Mouse (Mus musculus): ENCODE data around the gene Cryba4.

The Cryba4 gene

GRCm38 (mm10) chr5:112238781-112239482, 13.4 kb downstream of the Cryba4 start:
- peak; percentile 49 for DNase-seq (ENCODE audit: extremely low spot score, low spot score)

GRCm38 (mm10) chr5:112237866-112238570, 14.3 kb downstream of the Cryba4 start:
- no peak for DNase-seq (ENCODE audit: extremely low spot score, low spot score)

GRCm38 (mm10) chr5:112237439-112237838, 14.9 kb downstream of the Cryba4 start:
- DNase-seq (ENCODE audit: extremely low spot score, low spot score), result peak; percentile 86

- no peak for DNase-seq (ENCODE audit: extremely low spot score, low spot score)
These were observed 15.7 kb downstream of the Cryba4 start for GRCm38 (mm10) chr5:112236631-112237030.

- DNase-seq (ENCODE audit: extremely low spot score, low spot score), result no peak
These were observed 16.5 kb downstream of the Cryba4 start for GRCm38 (mm10) chr5:112235806-112236205.

- peak; percentile 76 for DNase-seq (ENCODE audit: extremely low spot score, low spot score)
These were observed 23.9 kb downstream of the Cryba4 start for GRCm38 (mm10) chr5:112228240-112229076.

GRCm38 (mm10) chr5:112227898-112228239, 24.4 kb downstream of the Cryba4 start:
- no peak for DNase-seq (ENCODE audit: extremely low spot score, low spot score)

- no peak for DNase-seq (ENCODE audit: extremely low spot score, low spot score)
These were observed 25.0 kb downstream of the Cryba4 start for GRCm38 (mm10) chr5:112227354-112227753.

- DNase-seq (ENCODE audit: extremely low spot score, low spot score), result no peak
These were observed 26.7 kb downstream of the Cryba4 start for GRCm38 (mm10) chr5:112225591-112225990.

- DNase-seq (ENCODE audit: extremely low spot score, low spot score), result no peak
These were observed 32.1 kb downstream of the Cryba4 start for GRCm38 (mm10) chr5:112220203-112220602.

GRCm38 (mm10) chr5:112219398-112219797, 32.9 kb downstream of the Cryba4 start:
- DNase-seq (ENCODE audit: extremely low spot score, low spot score), result no peak

GRCm38 (mm10) chr5:112218679-112219078, 33.6 kb downstream of the Cryba4 start:
- no peak for DNase-seq (ENCODE audit: extremely low spot score, low spot score)

GRCm38 (mm10) chr5:112217031-112217430, 35.3 kb downstream of the Cryba4 start:
- DNase-seq (ENCODE audit: extremely low spot score, low spot score), result no peak

GRCm38 (mm10) chr5:112216335-112216734, 36.0 kb downstream of the Cryba4 start:
- no peak for DNase-seq (ENCODE audit: extremely low spot score, low spot score)

GRCm38 (mm10) chr5:112215801-112216251, 36.5 kb downstream of the Cryba4 start:
- DNase-seq (ENCODE audit: extremely low spot score, low spot score), result peak; percentile 40

GRCm38 (mm10) chr5:112215291-112215751, 37.0 kb downstream of the Cryba4 start:
- DNase-seq (ENCODE audit: extremely low spot score, low spot score), result peak; percentile 44

GRCm38 (mm10) chr5:112214419-112214818, 37.9 kb downstream of the Cryba4 start:
- peak; percentile 85 for DNase-seq (ENCODE audit: extremely low spot score, low spot score)

- DNase-seq (ENCODE audit: extremely low spot score, low spot score), result peak; percentile 52
These were observed 38.7 kb downstream of the Cryba4 start for GRCm38 (mm10) chr5:112213331-112214240.

GRCm38 (mm10) chr5:112212711-112213264, 39.5 kb downstream of the Cryba4 start:
- DNase-seq (ENCODE audit: extremely low spot score, low spot score), result no peak

- no peak for DNase-seq (ENCODE audit: extremely low spot score, low spot score)
These were observed 40.4 kb downstream of the Cryba4 start for GRCm38 (mm10) chr5:112211911-112212310.

Measured in neural tube, embryonic 10.5 days (tissue).